Mouse (Mus musculus) hematopoietic stem cell, adult 5-6 weeks (primary cell): ENCODE measurements at regions not wholly inside any gene's neighbourhood (a gene's known extent, or its start where the extent isn't known, plus 50 kb on each side); places are given as distances from the start of the nearest gene placed in this dataset.
"Not testable (repeated sequence)": the region's sequence is repeated elsewhere in the genome, so short reads cannot be mapped to it uniquely, and the experiment has no call there.

Experiments
- ATAC-seq, 2 experiments: fragments of 125-278 bp in 1 of 2; replicated peaks in 1 of 2; 2 replicates each; pipeline ENCODE4 v1.8.0; 2016 to 2017; ENCODE audit warnings: inconsistent platforms in 2 of 2, mild to moderate bottlenecking in 2 of 2, moderate number of reproducible peaks in 2 of 2, low read depth in 1 of 2, moderate TSS enrichment in 1 of 2; ENCODE audit not compliant: low FRiP score in 2 of 2, poor library complexity in 2 of 2, severe bottlenecking in 2 of 2, insufficient read depth in 1 of 2, low TSS enrichment in 1 of 2

GRCm38 (mm10) chr15:43581246-43581645 is 3447.1 kb downstream of the 9330182O14Rik start:
- no peak for ATAC-seq

DNA sequence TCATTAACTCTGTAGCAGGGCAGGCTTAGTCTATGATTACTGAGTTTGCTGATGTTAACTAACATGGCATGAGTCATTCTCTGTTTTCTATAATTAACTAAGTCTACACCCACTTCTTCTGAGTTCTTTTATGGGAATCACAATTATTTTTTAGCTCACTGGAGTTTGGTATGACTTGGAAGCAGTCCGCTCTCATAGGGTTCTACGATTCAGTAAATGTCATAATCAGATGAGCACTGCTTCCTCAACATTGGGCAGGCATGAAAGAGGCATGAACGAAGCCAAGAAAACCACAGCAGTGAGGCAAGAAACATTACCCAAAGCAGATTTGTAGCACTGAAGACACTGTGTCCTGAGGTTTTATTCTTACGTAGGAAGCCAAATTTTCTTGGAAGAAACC is 3451.6 kb downstream of the 9330182O14Rik start:
- no peak for ATAC-seq

DNA sequence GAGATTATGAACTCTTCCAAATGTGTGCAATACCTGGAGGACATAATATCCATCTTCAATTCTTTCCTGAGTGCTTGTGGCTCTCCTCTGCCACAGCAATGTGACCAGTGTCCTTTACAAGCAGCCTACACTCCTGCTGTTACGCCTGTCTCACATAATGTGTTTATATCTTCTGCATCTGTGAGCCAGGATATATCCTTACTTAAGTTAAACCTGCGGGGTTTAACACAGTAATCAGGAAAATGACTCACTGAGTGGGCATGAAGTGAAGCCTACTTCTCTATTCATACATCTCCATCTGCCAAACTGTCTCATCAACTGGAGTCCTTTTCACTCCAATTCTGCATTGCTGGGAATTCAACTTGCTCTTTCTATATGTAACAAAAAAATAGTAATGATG is 3453.9 kb downstream of the 9330182O14Rik start:
- no peak for ATAC-seq

DNA sequence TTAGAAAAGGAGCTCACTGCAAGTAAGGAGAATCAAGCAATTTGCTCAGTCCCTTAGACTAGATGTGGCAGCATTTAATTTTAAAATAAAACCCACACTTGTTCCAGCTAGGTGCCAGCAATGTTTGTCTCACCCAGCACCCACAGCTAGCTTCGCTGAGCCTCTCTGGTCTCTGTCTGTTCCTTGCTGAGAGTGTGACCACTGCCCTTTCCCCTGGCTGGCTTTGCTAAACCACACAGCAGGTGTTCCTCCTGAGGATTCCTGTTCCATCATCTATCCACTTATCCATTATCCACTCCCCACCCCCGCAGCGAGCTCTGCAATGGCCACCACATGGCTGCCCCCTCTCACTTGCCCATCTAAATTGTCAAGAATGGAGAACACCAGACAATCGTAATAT is 3473.5 kb downstream of the 9330182O14Rik start:
- ATAC-seq: no peak

DNA sequence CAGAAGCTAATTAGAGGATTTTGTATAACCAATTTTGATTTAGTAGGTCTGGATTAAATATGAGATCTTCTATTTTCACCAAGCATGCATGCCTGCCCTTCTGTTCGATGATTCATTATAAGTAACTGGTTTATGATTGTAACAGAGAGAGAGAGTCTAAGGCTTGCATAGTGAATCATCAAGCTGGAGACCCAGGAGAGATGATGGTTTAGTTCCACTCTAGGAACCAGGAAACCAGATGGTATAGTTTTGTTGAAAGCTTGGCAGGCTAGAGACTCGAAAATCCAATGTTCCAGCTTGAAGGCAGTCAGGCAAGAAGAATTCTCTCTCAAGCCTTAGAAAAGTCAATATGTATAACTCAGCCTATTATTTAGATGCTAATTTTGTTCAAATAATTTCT is 3475.7 kb downstream of the 9330182O14Rik start:
- no peak for ATAC-seq

GRCm38 (mm10) chr15:43614004-43614661 is 3480.0 kb downstream of the 9330182O14Rik start:
- peak; percentile 83 to 90 for ATAC-seq

GRCm38 (mm10) chr15:43615727-43616126 is 3481.6 kb downstream of the 9330182O14Rik start:
- no peak for ATAC-seq

DNA sequence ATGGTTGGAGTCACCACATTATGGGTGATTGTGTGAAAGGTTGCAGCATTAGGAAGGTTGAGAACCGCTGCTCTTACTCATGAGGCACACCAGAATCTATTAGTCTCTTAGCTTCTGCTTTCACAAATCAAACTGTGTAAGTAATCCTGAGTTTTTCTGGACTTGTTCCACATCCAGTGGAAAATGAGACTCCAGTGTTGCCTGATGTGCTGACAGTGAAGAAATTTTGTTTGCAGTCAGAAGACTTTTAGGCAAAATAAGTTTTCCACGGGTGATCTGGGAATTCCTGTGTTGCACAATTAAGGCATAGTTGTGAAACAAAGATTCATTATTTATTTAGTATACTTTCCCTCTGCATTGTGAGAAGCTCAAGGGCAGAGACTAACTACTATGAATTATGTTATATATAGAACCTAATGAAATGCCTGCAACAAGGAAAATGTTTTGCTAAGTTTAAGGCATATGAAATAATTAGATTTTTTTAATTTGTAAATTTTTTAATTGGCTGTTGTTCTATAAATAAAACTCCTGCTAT is 3490.3 kb downstream of the 9330182O14Rik start:
- no peak for ATAC-seq

DNA sequence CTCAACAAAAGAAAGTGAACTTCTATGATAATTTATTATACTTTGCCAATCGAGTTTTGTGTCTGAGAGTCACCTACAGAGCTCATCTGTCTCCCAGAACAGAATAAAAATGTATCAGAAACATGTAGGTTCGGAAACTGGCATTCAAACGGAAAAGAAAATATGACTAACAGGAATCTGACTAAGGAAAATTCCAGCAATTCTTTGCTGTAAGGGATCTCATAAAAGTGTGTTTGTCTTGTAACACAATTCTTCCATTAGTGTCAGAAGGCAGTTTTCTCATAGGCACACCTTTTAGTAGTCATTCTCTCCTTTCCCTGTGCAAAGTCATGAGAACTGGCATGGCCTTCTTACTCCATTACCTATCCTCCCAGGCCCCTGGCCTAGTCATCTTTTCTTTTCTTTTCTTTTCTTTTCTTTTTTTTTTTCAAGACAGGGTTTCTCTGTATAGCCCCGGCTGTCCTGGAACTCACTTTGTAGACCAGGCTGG is 3490.9 kb downstream of the 9330182O14Rik start:
- ATAC-seq: no peak

- ATAC-seq: no peak
These were observed 3516.8 kb downstream of the 9330182O14Rik start for GRCm38 (mm10) chr15:43650818-43651500.

DNA sequence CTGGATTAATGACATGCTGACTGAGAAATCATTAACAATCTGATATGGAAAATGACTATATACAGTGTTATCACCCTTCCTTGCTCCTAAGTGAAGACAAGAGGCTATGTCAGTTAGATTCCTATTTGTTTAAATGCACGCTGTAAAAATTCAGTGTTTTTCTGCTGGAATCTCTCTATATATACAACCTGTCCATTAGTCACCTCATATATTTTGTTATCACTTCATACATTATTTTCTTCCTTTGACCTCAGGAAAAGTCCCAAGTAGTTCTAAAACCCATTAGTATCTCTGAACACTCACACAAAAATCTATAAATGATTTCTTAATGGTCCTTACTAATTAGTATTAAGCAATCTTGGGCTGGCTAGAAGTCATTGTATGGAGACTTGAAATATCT is 3529.5 kb downstream of the 9330182O14Rik start:
- no peak for ATAC-seq

- peak; percentile 62 to 66 for ATAC-seq
These were observed 3544.7 kb downstream of the 9330182O14Rik start for GRCm38 (mm10) chr15:43678844-43679243.

GRCm38 (mm10) chr15:43682176-43682575 is 3548.0 kb downstream of the 9330182O14Rik start:
- ATAC-seq: no peak

DNA sequence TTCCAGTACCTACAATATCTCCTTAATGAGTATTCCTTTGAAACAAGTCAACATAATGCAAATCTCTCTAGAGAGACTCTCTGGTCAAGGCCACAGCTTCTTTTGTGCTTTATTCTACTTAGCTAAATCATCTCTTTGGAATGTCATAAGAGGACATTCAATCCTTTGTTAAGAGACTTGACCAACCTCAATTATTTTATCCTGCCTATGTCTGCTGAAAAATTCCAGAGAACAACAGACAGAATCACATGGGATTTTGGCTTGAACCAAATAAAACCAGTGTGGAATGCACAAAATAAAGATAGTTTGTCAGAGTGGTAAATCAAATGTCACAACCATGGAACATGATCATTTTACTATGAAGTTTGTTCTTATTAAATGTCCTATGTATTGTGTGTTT is 3557.8 kb downstream of the 9330182O14Rik start:
- not testable (repeated sequence) for ATAC-seq

- ATAC-seq: no peak
These were observed 3561.3 kb downstream of the 9330182O14Rik start for GRCm38 (mm10) chr15:43695451-43695850.

GRCm38 (mm10) chr15:43717035-43717434 is 3582.9 kb downstream of the 9330182O14Rik start:
- no peak for ATAC-seq

DNA sequence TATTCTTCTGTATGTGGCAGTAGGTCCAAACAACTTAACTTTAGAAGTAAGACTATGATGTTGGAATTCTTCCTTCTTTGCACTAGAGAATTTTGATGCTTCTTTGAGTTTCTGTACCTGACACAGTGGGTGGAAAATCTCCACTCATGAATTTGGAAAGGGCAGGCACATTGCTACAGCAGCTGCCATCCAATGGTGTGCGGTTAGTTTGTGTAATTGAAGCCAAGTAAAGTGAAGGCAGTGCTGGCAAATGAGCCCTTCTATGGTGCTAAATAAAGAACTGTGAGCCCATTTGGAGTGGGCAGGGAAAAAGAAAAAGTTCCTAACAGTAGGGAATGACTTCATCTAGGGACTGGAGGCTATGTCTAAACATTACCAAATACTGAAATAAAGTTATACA is 3583.4 kb downstream of the 9330182O14Rik start:
- ATAC-seq: no peak

DNA sequence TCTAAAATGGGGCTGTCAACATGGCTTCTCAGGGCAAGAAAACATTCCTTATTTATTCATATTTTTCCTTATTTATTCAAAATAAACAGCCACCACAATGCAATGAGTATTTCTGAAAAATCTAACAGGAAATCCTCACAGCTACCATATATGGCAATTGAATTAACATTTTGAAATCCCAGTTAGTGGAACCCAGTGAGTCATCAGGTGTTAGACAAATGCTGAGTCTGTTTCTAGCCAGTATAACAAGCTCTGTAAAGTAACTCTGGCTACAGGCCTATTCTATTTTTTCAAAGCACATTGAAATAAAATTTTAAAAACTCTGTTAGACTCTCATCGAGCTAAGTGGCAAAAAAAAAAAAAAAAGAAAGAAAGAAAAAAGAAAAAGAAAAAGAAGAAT is 3586.8 kb downstream of the 9330182O14Rik start:
- ATAC-seq: no peak

GRCm38 (mm10) chr15:43735697-43736096 is 3601.5 kb downstream of the 9330182O14Rik start:
- ATAC-seq: no peak
